Mouse (Mus musculus) brain, embryonic 14.5 days (tissue): Measurements from ENCODE around the gene Hs1bp3.

Experiments used
- CTCF ChIP-seq: fragments of 200-500 bp; IDR thresholded peaks from 2 replicates; pipeline ENCODE4 v1.5.1; 2012; ENCODE audit warnings: inconsistent platforms, mild to moderate bottlenecking, moderate library complexity, borderline replicate concordance; ENCODE audit not compliant: insufficient read depth, insufficient read length; ENCODE audit errors: extremely low read depth
- POLR2A ChIP-seq: fragments of 200-500 bp; IDR thresholded peaks from 2 replicates; pipeline ENCODE4 v1.6.1; 2012; ENCODE audit warnings: mild to moderate bottlenecking, inconsistent platforms, borderline replicate concordance; ENCODE audit not compliant: poor library complexity, insufficient read depth, insufficient read length, severe bottlenecking; ENCODE audit errors: extremely low read depth

DNA sequence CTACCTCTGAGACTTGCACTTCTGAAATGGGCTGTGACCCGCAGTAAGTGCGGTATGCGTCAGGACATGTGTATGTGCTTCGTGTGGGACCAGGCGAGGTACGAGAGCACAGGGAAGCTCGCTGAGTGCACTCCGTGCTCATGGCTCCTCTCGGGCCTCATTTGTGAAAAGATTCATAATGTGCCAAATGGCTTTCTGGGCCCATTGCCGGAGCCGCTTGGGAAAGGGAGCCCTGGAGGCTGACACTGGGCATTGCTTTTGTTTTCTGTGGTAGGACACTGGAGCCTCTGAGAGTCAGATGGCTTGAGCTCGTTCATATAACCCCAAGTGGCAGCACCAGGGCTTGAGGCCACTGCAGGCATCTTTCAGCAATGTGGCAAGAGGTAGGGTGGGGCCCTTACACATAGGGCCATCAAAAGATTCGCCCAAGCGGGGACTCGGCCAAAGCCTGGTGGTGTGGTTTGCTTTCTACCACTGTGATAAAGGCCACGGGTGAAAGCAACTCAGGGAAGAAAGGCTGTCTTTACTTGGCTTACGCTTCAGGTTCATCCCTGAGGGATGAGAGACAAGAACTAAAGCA is 12.8 kb downstream of the Hs1bp3 start:
- no peak for TF ChIP-seq CTCF
- no peak for TF ChIP-seq POLR2A
